Mouse (Mus musculus) CH12.LX (cell line): ENCODE data around the gene Zfp423. TPM values are rescaled to one million over a fixed set of nuclear protein-coding genes. Genes with fewer than 3 reads are reported as not detected.

Source experiments
- DNase-seq: peaks from one replicate; pipeline ENCODE4 v3.0.0-alpha.2; 2013; ENCODE audit errors: extremely low read depth
- H3K27ac ChIP-seq: 2 replicates; pipeline ENCODE4 v1.5.1; 2012; ENCODE audit warnings: low read depth, mild to moderate bottlenecking, control low read depth, moderate library complexity; ENCODE audit not compliant: insufficient read depth
- H3K27me3 ChIP-seq: replicated peaks from 2 replicates; pipeline ENCODE3; 2012; ENCODE audit warnings: inconsistent platforms
- H3K36me3 ChIP-seq, 2 experiments: replicated peaks in 1 of 2; 2 replicates each; pipeline versions ENCODE3 to v1.6.1; 2012; ENCODE audit warnings: inconsistent platforms in 1 of 2, low read length in 1 of 2, mild to moderate bottlenecking in 1 of 2, mixed read lengths in 1 of 2, moderate library complexity in 1 of 2; ENCODE audit not compliant: control insufficient read depth in 1 of 2, insufficient read depth in 1 of 2
- H3K4me1 ChIP-seq, 2 experiments: 2 replicates each; pipeline ENCODE4 v1.6.1; 2012; ENCODE audit warnings: inconsistent platforms in 1 of 2, moderate library complexity in 1 of 2; ENCODE audit not compliant: insufficient read depth in 2 of 2, control insufficient read depth in 1 of 2
- H3K4me2 ChIP-seq: 2 replicates; pipeline ENCODE4 v1.6.1; 2012; ENCODE audit warnings: low read depth, mild to moderate bottlenecking, control low read depth; ENCODE audit not compliant: poor library complexity, insufficient read depth, severe bottlenecking
- H3K4me3 ChIP-seq, 3 experiments: fragments of 150-350 bp in 1 of 3; sonication (generic) in 1 of 3; replicated peaks in 1 of 3; 2 replicates each; pipeline versions ENCODE3 to v1.5.1; 2011 to 2012; ENCODE audit warnings: low read depth in 2 of 3, low read length in 2 of 3, mild to moderate bottlenecking in 2 of 3, moderate library complexity in 2 of 3, control low read depth in 1 of 3, improper control_type of control experiment in 1 of 3, inconsistent platforms in 1 of 3, mixed read lengths in 1 of 3; ENCODE audit not compliant: poor library complexity in 1 of 3
- H3K79me2 ChIP-seq: replicated peaks from 2 replicates; pipeline ENCODE4 v1.6.1; 2012; ENCODE audit warnings: mild to moderate bottlenecking, moderate library complexity; ENCODE audit not compliant: control insufficient read depth, poor library complexity, insufficient read depth, severe bottlenecking; ENCODE audit errors: extremely low read depth
- H3K9ac ChIP-seq: 2 replicates; pipeline ENCODE4 v1.6.1; 2012; ENCODE audit warnings: low read depth, mild to moderate bottlenecking, control low read depth, moderate library complexity; ENCODE audit not compliant: insufficient read depth
- H3K9me3 ChIP-seq: replicated peaks from 2 replicates; pipeline ENCODE3; 2012; ENCODE audit warnings: low read length, inconsistent platforms, mixed read lengths
- CHD2 ChIP-seq: IDR thresholded peaks from 2 replicates; pipeline ENCODE4 v1.6.1; 2011; ENCODE audit warnings: low read length, improper control_type of control experiment
- E2F4 ChIP-seq: IDR thresholded peaks from 2 replicates; pipeline ENCODE4 v1.6.1; 2011; ENCODE audit warnings: low read depth, low read length, improper control_type of control experiment; ENCODE audit not compliant: insufficient replicate concordance
- ELF1 ChIP-seq: IDR thresholded peaks from 2 replicates; pipeline ENCODE4 v1.6.1; 2014; ENCODE audit warnings: low read depth, mild to moderate bottlenecking, inconsistent platforms, low read length, improper control_type of control experiment
- JUND ChIP-seq: conservative IDR thresholded peaks from 2 replicates; pipeline ENCODE4 v1.6.1; 2011; ENCODE audit warnings: low read depth, low read length, improper control_type of control experiment
- KAT2A ChIP-seq: IDR thresholded peaks from 2 replicates; pipeline ENCODE4 v1.6.1; 2012; ENCODE audit warnings: low read length, improper control_type of control experiment, inconsistent platforms; ENCODE audit not compliant: insufficient replicate concordance
- MAX ChIP-seq: IDR thresholded peaks from 2 replicates; pipeline ENCODE4 v1.6.1; 2011; ENCODE audit warnings: low read length, improper control_type of control experiment
- MAZ ChIP-seq: IDR thresholded peaks from 2 replicates; pipeline ENCODE4 v1.6.1; 2012; ENCODE audit warnings: low read depth, mild to moderate bottlenecking, inconsistent platforms, low read length, improper control_type of control experiment, moderate library complexity
- MEF2A ChIP-seq: IDR thresholded peaks from 2 replicates; pipeline ENCODE4 v1.6.1; 2014; ENCODE audit warnings: low read depth, mild to moderate bottlenecking, inconsistent platforms, low read length, improper control_type of control experiment, borderline replicate concordance
- MXI1 ChIP-seq: IDR thresholded peaks from 2 replicates; pipeline ENCODE4 v1.6.1; 2011; ENCODE audit warnings: mild to moderate bottlenecking, low read depth, low read length, improper control_type of control experiment
- MYC ChIP-seq: IDR thresholded peaks from 2 replicates; pipeline ENCODE4 v1.6.1; 2011; ENCODE audit warnings: low read depth, mild to moderate bottlenecking, improper control_type of control experiment, low read length
- NELFE ChIP-seq: IDR thresholded peaks from 2 replicates; pipeline ENCODE4 v1.6.1; 2011; ENCODE audit warnings: low read depth, low read length, improper control_type of control experiment
- PAX5 ChIP-seq: IDR thresholded peaks from 2 replicates; pipeline ENCODE4 v1.6.1; 2012; ENCODE audit warnings: low read length, inconsistent platforms, mixed read lengths
- RCOR1 ChIP-seq: conservative IDR thresholded peaks from 2 replicates; pipeline ENCODE4 v1.6.1; 2012; ENCODE audit warnings: low read depth, mild to moderate bottlenecking, inconsistent platforms, low read length, improper control_type of control experiment
- SIN3A ChIP-seq: IDR thresholded peaks from 2 replicates; pipeline ENCODE4 v1.6.1; 2012; ENCODE audit warnings: low read length, improper control_type of control experiment, inconsistent platforms
- UBTF ChIP-seq: IDR thresholded peaks from 2 replicates; pipeline ENCODE4 v1.6.1; 2012; ENCODE audit warnings: low read depth, mild to moderate bottlenecking, inconsistent platforms, low read length, improper control_type of control experiment, moderate library complexity
- ZKSCAN1 ChIP-seq: IDR thresholded peaks from 2 replicates; pipeline ENCODE4 v1.6.1; 2012; ENCODE audit warnings: low read depth, inconsistent platforms, low read length, improper control_type of control experiment, borderline replicate concordance
- ZMIZ1 ChIP-seq: IDR thresholded peaks from 2 replicates; pipeline ENCODE4 v1.6.1; 2012; ENCODE audit warnings: low read depth, mild to moderate bottlenecking, inconsistent platforms, low read length, improper control_type of control experiment
- ZNF384 ChIP-seq: IDR thresholded peaks from 2 replicates; pipeline ENCODE4 v1.6.1; 2012; ENCODE audit warnings: low read depth, low read length, improper control_type of control experiment, inconsistent platforms
- dilution Hi-C: fragments of 300-500 bp; cut with MboI; formaldehyde crosslinking; loops from 2 replicates; pipeline ENCODE4 v1.14.3; 2020; ENCODE audit warnings: low sequenced_read_pairs; ENCODE audit not compliant: extremely low pct_unique_long_range_greater_than_20kb, extremely low pct_ligation_motif_present
- in situ Hi-C: fragments of 300-500 bp; cut with MboI; formaldehyde crosslinking; loops from 3 replicates; pipeline ENCODE4 v1.14.3; 2019; ENCODE audit warnings: low sequenced_read_pairs, low pct_ligation_motif_present, low pct_unique_long_range_greater_than_20kb, mixed read lengths
- polyA plus RNA-seq: library from polyadenylated mRNA; unstranded; fragments of >175 nt; gene quantifications from 2 replicates; pipeline ENCODE4 v1.2.1, GENCODE M21; 2012; ENCODE audit warnings: low read depth; ENCODE audit not compliant: insufficient read length
- total RNA-seq, 2 experiments: library from RNA; depleted of rRNA; stranded (reverse); fragments of 300-350 nt in 1 of 2; fragments of >200 nt in 1 of 2; gene quantifications; 2 replicates each; pipeline ENCODE4 v1.2.3; 2012 to 2014

Gene Zfp423
- total and polyA plus RNA-seq, 3 experiments, result 0.25 to 2.7 (median 0.32) TPM

DNA sequence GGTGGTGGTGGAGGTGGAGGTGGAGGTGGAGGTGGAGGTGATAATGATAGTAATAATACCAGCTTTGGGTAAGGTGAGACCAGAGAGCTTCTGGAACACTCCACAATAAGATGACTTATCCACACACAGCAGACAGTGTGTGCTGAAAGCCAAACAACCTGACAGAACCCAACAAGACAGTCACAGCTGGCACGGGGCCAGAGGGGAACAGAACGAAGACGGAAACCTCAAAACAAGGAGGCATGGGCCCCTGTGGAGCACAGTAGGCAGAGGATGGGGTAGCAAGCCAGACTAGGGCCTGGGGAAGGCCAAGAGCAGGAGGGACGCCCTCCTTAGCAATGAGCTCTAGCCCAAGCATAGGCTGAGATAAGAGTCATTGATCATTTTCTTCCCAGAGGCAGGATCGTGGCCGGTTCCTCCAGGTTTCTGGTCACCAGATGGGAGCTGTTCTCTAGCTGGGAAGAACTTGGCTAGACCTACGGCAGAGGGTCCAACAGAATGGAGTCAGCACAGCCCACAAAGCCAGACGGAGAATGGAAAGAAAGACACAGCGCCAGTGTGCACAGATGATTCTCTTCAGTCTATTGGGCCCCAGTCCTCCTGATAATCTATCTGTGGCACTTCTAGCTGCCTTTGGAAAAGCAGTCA lies 133.3 kb downstream of the Zfp423 start:
- TF ChIP-seq ZMIZ1 (no peak), CHD2 (no peak), E2F4 (no peak), JUND (no peak), KAT2A (no peak), UBTF (no peak), PAX5 (no peak), MAZ (no peak), MYC (no peak)
- no peak overlapping the region for H3K9ac ChIP-seq
- H3K4me1 ChIP-seq, result no peaks in the 10 kb centered on the region
- H3K27me3 ChIP-seq, result no peaks in the 10 kb centered on the region
- H3K27ac ChIP-seq, result no peak overlapping the region
- no peak overlapping the region for H3K4me3 ChIP-seq
- H3K36me3 ChIP-seq, result no peaks in the 10 kb centered on the region
- dilution Hi-C loops, result no loop called here
- H3K4me2 ChIP-seq, result no peak overlapping the region
- H3K79me2 ChIP-seq, result no peaks in the 10 kb centered on the region
- in situ Hi-C loops, result no loop called here
- DNase-seq, result no peak
- no peaks in the 10 kb centered on the region for H3K9me3 ChIP-seq

DNA sequence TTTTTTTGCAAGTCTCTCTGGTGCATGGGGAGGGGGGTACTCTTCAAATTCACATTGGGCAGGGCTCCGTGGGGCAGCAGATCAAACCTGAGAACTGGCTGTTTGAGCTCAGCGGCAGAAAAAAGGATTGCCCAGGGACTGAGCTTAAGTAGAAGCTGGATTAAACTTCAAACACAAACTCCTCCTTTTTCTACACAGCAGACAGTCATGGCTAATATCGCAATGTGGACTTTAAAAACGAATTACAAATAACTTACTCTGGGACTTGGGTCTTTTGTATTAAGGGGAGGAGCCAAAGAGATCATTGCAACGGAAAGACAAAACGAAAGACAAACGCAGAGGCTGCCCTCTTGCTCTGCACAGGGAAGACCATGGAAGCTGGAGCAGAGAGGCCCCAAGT lies 136.2 kb downstream of the Zfp423 start:
- H3K4me2 ChIP-seq, result no peak overlapping the region
- in situ Hi-C loops, result no loop called here

DNA sequence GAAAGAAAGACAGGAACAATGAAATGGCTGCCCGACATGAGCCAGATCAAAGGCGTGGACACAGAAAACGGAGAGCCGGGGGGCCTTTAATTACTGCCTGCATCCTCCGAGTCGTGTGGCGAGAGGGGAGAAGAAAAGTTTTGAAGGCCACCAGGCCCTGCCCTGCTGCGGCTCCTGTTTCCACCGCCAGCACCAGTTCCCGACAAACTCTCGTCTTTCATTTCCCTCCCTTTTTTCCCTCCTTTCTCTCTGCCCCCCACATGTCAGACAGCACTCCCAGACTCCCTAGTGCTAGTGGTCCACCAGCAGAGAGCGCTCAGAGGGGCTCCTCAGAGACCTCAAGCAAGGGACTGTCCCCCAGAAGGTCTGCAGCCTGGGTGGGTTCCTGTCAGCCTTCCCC lies 136.7 kb downstream of the Zfp423 start:
- Histone ChIP-seq H3K4me1 (peaks cover 3 to 10% of the 10 kb centered on the region in 2 experiments), H3K9ac (no peak overlapping the region), H3K36me3 (no peaks in the 10 kb centered on the region), H3K4me3 (no peak overlapping the region), H3K9me3 (peaks cover 4% of the 10 kb centered on the region), H3K4me2 (no peak overlapping the region), H3K27ac (no peak overlapping the region), H3K79me2 (no peaks in the 10 kb centered on the region)
- DNase-seq, result no peak
- in situ Hi-C loops, result no loop called here
- TF ChIP-seq SIN3A (no peak), RCOR1 (no peak)
- TF ChIP-seq, all 38 proteins: peak for 0
- H3K27me3 ChIP-seq, result no peaks in the 10 kb centered on the region
- dilution Hi-C loops, result no loop called here

More for the DNA sequence above, 136.2 kb downstream of the Zfp423 start:
- DNase-seq, result no peak
- Histone ChIP-seq H3K36me3 (no peaks in the 10 kb centered on the region), H3K4me1 (peaks cover 3 to 10% of the 10 kb centered on the region in 2 experiments)
- TF ChIP-seq MEF2A, result no peak
- no peak for TF ChIP-seq RCOR1
- no peak for TF ChIP-seq JUND
- TF ChIP-seq MXI1, result no peak
- TF ChIP-seq ZNF384, result no peak
- no peak for TF ChIP-seq E2F4
- no peak for TF ChIP-seq NELFE
- TF ChIP-seq ZKSCAN1, result no peak
- no peak for TF ChIP-seq ELF1
- no peak for TF ChIP-seq MAX
- TF ChIP-seq, all 38 proteins: peak for 0
- Histone ChIP-seq H3K27ac (no peak overlapping the region), H3K9ac (no peak overlapping the region), H3K9me3 (peaks cover 4% of the 10 kb centered on the region), H3K79me2 (no peaks in the 10 kb centered on the region), H3K27me3 (no peaks in the 10 kb centered on the region), H3K4me3 (no peak overlapping the region)
- dilution Hi-C loops, result no loop called here
